Mouse (Mus musculus) MEL (cell line): ENCODE data around the gene Dennd4a. TPM values are rescaled to one million over a fixed set of nuclear protein-coding genes. Genes with fewer than 3 reads are reported as not detected.

ENCODE experiments used
- DNase-seq: peaks from one replicate; pipeline ENCODE4 v3.0.0; 2011; ENCODE audit warnings: low read depth, low spot score
- H3K27ac ChIP-seq: 2 replicates; pipeline ENCODE4 v1.5.1; 2012; ENCODE audit warnings: low read depth, mild to moderate bottlenecking, control low read depth, low read length, moderate library complexity; ENCODE audit not compliant: control insufficient read depth
- H3K27me3 ChIP-seq, 2 experiments: fragments of 150-350 bp in 1 of 2; sonication (generic) in 1 of 2; 2 replicates each; pipeline ENCODE4 v1.6.1; 2012; ENCODE audit warnings: low read length in 2 of 2, mild to moderate bottlenecking in 2 of 2, improper control_type of control experiment in 1 of 2, moderate library complexity in 1 of 2; ENCODE audit not compliant: insufficient read depth in 2 of 2, control insufficient read depth in 1 of 2
- H3K36me3 ChIP-seq, 2 experiments: 2 replicates each; pipeline ENCODE4 v1.6.1; 2012 to 2014; ENCODE audit warnings: low read length in 2 of 2, improper control_type of control experiment in 1 of 2, inconsistent platforms in 1 of 2, mild to moderate bottlenecking in 1 of 2; ENCODE audit not compliant: insufficient read depth in 2 of 2, control insufficient read depth in 1 of 2
- H3K4me1 ChIP-seq, 2 experiments: fragments of 150-350 bp in 1 of 2; sonication (generic) in 1 of 2; 2 replicates each; pipeline ENCODE4 v1.6.1; 2012; ENCODE audit warnings: low read length in 2 of 2, improper control_type of control experiment in 1 of 2, mild to moderate bottlenecking in 1 of 2; ENCODE audit not compliant: insufficient read depth in 2 of 2, control insufficient read depth in 1 of 2
- H3K4me3 ChIP-seq, 2 experiments: fragments of 150-350 bp in 1 of 2; sonication (generic) in 1 of 2; 2 replicates each; pipeline ENCODE4 v1.5.1; 2012; ENCODE audit warnings: low read depth in 2 of 2, low read length in 2 of 2, mild to moderate bottlenecking in 2 of 2, moderate library complexity in 2 of 2, control low read depth in 1 of 2, improper control_type of control experiment in 1 of 2; ENCODE audit not compliant: control insufficient read depth in 1 of 2, insufficient read depth in 1 of 2
- H3K79me2 ChIP-seq: 2 replicates; pipeline ENCODE4 v1.6.1; 2012; ENCODE audit warnings: mild to moderate bottlenecking, low read length, moderate library complexity; ENCODE audit not compliant: control insufficient read depth, poor library complexity, insufficient read depth
- H3K9ac ChIP-seq: 2 replicates; pipeline ENCODE4 v1.6.1; 2012; ENCODE audit warnings: low read depth, mild to moderate bottlenecking, control low read depth, low read length, moderate library complexity; ENCODE audit not compliant: control insufficient read depth, poor library complexity, severe bottlenecking
- H3K9me3 ChIP-seq: fragments of 150-350 bp; sonication (generic); replicated peaks from 2 replicates; pipeline ENCODE4 v1.6.1; 2012; ENCODE audit warnings: mild to moderate bottlenecking, low read length, improper control_type of control experiment, moderate library complexity; ENCODE audit not compliant: insufficient read depth
- CHD2 ChIP-seq: IDR thresholded peaks from 2 replicates; pipeline ENCODE4 v1.6.1; 2011; ENCODE audit warnings: low read length, improper control_type of control experiment
- CTCF ChIP-seq, 3 experiments: IDR thresholded peaks in 2 of 3; conservative IDR thresholded peaks in 1 of 3; 2 replicates each; pipeline ENCODE4 v1.5.1; 2011 to 2012; ENCODE audit warnings: low read length in 3 of 3, low read depth in 2 of 3, mild to moderate bottlenecking in 2 of 3, improper control_type of control experiment in 1 of 3, inconsistent platforms in 1 of 3, mixed read lengths in 1 of 3, moderate library complexity in 1 of 3; ENCODE audit not compliant: control insufficient read depth in 1 of 3, insufficient read depth in 1 of 3, poor library complexity in 1 of 3, severe bottlenecking in 1 of 3
- ETS1 ChIP-seq: IDR thresholded peaks from 2 replicates; pipeline ENCODE4 v1.6.1; 2012; ENCODE audit warnings: low read depth, mild to moderate bottlenecking, inconsistent platforms, low read length, improper control_type of control experiment, moderate library complexity
- GATA1 ChIP-seq: IDR thresholded peaks from 2 replicates; pipeline ENCODE4 v1.6.1; 2011; ENCODE audit warnings: low read depth, low read length, improper control_type of control experiment
- JUND ChIP-seq: IDR thresholded peaks from 2 replicates; pipeline ENCODE4 v1.6.1; 2011; ENCODE audit warnings: low read depth, mild to moderate bottlenecking, improper control_type of control experiment, low read length
- KAT2A ChIP-seq: conservative IDR thresholded peaks from 2 replicates; pipeline ENCODE4 v1.6.1; 2012; ENCODE audit warnings: low read depth, low read length, improper control_type of control experiment, inconsistent platforms
- MYB ChIP-seq: IDR thresholded peaks from 2 replicates; pipeline ENCODE4 v1.6.1; 2011; ENCODE audit warnings: mild to moderate bottlenecking, low read depth, low read length, improper control_type of control experiment
- NELFE ChIP-seq: IDR thresholded peaks from 2 replicates; pipeline ENCODE4 v1.6.1; 2011; ENCODE audit warnings: low read depth, low read length, improper control_type of control experiment
- NRF1 ChIP-seq: IDR thresholded peaks from 2 replicates; pipeline ENCODE4 v1.6.1; 2014; ENCODE audit warnings: low read depth, mild to moderate bottlenecking, inconsistent platforms, low read length, improper control_type of control experiment, moderate library complexity; ENCODE audit not compliant: poor library complexity, insufficient read depth, severe bottlenecking
- RAD21 ChIP-seq: IDR thresholded peaks from 2 replicates; pipeline ENCODE4 v1.6.1; 2011; ENCODE audit warnings: mild to moderate bottlenecking, low read depth, low read length, improper control_type of control experiment
- SIN3A ChIP-seq: IDR thresholded peaks from 2 replicates; pipeline ENCODE4 v1.6.1; 2012; ENCODE audit warnings: low read length, improper control_type of control experiment, inconsistent platforms
- SMC3 ChIP-seq: IDR thresholded peaks from 2 replicates; pipeline ENCODE4 v1.6.1; 2011; ENCODE audit warnings: low read depth, low read length, improper control_type of control experiment
- TBP ChIP-seq: IDR thresholded peaks from 2 replicates; pipeline ENCODE4 v1.8.0; 2011; ENCODE audit warnings: low read depth, low read length, improper control_type of control experiment
- UBTF ChIP-seq: IDR thresholded peaks from 2 replicates; pipeline ENCODE4 v1.6.1; 2012; ENCODE audit warnings: low read depth, mild to moderate bottlenecking, inconsistent platforms, low read length, improper control_type of control experiment, moderate library complexity, borderline replicate concordance; ENCODE audit not compliant: insufficient read depth
- USF1 ChIP-seq: IDR thresholded peaks from 2 replicates; pipeline ENCODE4 v1.6.1; 2014; ENCODE audit warnings: low read depth, mild to moderate bottlenecking, inconsistent platforms, low read length, improper control_type of control experiment, moderate library complexity
- ZC3H11A ChIP-seq: IDR thresholded peaks from 2 replicates; pipeline ENCODE4 v1.6.1; 2012; ENCODE audit warnings: low read depth, mild to moderate bottlenecking, inconsistent platforms, low read length, improper control_type of control experiment
- ZKSCAN1 ChIP-seq: IDR thresholded peaks from 2 replicates; pipeline ENCODE4 v1.6.1; 2012; ENCODE audit warnings: low read depth, mild to moderate bottlenecking, inconsistent platforms, low read length, improper control_type of control experiment, moderate library complexity
- ZMIZ1 ChIP-seq: IDR thresholded peaks from 2 replicates; pipeline ENCODE4 v1.6.1; 2012; ENCODE audit warnings: low read depth, mild to moderate bottlenecking, inconsistent platforms, low read length, improper control_type of control experiment, moderate library complexity
- ZNF384 ChIP-seq: IDR thresholded peaks from 2 replicates; pipeline ENCODE4 v1.6.1; 2012; ENCODE audit warnings: low read depth, mild to moderate bottlenecking, inconsistent platforms, low read length, improper control_type of control experiment
- polyA plus RNA-seq, 2 experiments: library from polyadenylated mRNA; stranded (reverse) in 1 of 2; unstranded in 1 of 2; fragments of >175 nt in 1 of 2; fragments of >200 nt in 1 of 2; gene quantifications; 2 replicates each; pipeline versions ENCODE4 v1.2.1 to v1.2.4; 2012; ENCODE audit warnings: low replicate concordance in 2 of 2, low read depth in 1 of 2; ENCODE audit not compliant: insufficient read length in 2 of 2, insufficient read depth in 1 of 2, missing spikeins in 1 of 2
- total RNA-seq: library from RNA; depleted of rRNA; stranded (reverse); fragments of 300-350 nt; gene quantifications from 2 replicates; pipeline ENCODE4 v1.2.3, GENCODE M21; 2012

Gene Dennd4a
- total and polyA plus RNA-seq, 3 experiments = 7.7 to 74.8 (median 24.9) TPM

- no peak overlapping the region for H3K4me3 ChIP-seq
- H3K9me3 ChIP-seq = no peaks in the 10 kb centered on the region
- no peaks in the 10 kb centered on the region for H3K27me3 ChIP-seq
- H3K9ac ChIP-seq = no peak overlapping the region
- peaks cover 36% of the 10 kb centered on the region in 2 experiments for H3K4me1 ChIP-seq
- H3K79me2 ChIP-seq = no peaks in the 10 kb centered on the region
- H3K27ac ChIP-seq = peak overlapping the region; percentile 97
- peaks cover 0 to 44% of the 10 kb centered on the region in 2 experiments; a peak in 2 of 4 replicates for H3K36me3 ChIP-seq
- TF ChIP-seq ZMIZ1 (no peak), NELFE (no peak), ZNF384 (peak; percentile 69; the same call in 1 of the 2 replicates), RAD21 (peak; percentile 31), ETS1 (no peak), SMC3 (peak; percentile 32; the same call in 1 of the 2 replicates), CHD2 (no peak), MYB (no peak), JUND (no peak), SIN3A (no peak), NRF1 (no peak), ZKSCAN1 (no peak), UBTF (no peak), ZC3H11A (peak; percentile 28; the same call in 1 of the 2 replicates), CTCF (IDR thresholded peaks at IDR 0.05 in 2 of 3, conservative IDR thresholded peaks at IDR 0.05 in 1 of 3; ENCODE audit: control insufficient read depth in 1 of 3, insufficient read depth in 1 of 3, low read depth in 2 of 3, low read length in 3 of 3, poor library complexity in 1 of 3, severe bottlenecking in 1 of 3) (peak in 2 of 3 experiments; percentile 17 to 51; a peak in 3 of 6 replicates), KAT2A (no peak), TBP (no peak), USF1 (no peak), GATA1 (no peak)
- DNase-seq = peak; percentile 48
Observed at GRCm38 (mm10) chr9:64794448-64795420, 16.4 kb upstream of the Dennd4a start.
